Mouse (Mus musculus): ENCODE data around the gene Spsb1.

Gene Spsb1

DNA sequence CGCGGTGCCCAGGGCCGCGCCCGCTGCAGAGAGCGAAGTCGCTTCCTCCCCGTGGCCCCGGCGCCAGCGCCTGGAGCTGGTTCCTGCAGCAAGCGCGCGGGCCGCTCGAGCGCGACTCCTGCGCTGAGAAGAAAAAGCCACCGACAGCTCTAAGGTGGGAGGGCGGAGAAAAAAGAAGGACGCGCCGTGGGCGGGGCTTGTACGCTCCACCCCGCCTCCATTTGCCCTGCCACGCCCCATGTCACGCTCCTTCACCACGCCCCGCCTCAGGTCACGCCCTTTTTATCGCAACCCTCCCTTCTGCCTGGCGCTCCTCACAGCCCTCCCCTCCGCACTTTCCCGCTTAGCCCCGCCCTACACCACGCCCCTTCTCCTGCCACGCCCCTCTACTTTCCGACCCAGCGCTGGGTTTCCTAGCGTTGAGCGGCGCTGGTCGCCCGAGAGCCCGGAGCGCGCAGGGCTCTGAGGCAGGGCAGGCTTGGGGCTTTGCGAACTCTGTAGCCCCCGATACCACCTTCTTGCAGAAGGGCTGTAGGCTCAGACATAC, at the start of gene Spsb1:
Gene Spsb1 (minus strand): TSS at position 151 of the 547 bp plus-strand sequence.
- DNase-seq (ENCODE audit: low spot score in 2 of 2): peak; percentile 97 to 98

DNA sequence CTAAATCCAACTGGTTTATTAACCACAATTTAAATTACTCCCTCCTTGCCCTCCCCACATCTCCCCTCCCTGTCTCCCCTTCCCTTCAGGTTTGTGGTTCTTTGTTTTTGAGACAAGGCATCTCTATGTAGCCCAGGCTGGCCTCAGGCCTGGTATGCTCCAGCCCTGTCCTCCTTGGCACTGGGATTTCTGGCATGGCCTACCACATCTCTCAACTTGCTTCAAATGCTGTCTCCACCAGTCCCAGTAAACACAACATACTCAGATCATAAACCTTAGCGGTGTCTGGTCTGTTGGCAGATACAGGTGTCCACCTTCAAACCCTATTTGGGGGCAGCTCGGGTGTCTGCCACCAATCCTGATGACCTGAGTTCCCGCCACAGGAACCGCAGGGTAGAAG, 48.8 kb upstream of the Spsb1 start:
- no peak for DNase-seq (ENCODE audit: low spot score in 2 of 2)

DNA sequence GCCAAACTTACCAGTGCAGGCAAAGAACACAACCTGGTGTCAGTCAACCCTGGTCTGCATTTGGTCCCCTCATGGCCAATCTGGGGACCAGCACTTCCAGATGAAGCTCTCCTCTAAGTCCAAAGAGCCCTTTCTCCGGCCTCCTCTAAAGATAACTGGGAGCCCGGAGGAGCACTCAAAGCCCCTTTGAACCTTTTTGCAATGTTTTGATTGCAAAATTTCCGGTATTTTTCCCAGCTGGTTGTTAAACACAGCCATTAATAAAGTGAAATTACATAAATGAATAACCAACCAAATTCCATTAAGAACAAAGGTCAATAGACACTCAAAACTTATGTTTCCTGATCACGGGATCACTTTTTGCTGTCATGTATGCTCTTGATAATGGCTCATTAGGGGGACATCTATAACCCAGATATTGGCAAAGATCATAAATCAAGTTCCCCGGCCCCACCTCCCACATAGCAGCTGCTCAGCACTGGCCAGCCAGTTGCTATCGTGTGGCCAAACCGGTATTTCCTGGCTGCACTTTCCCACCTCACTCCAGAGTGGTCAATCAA, 48.3 kb upstream of the Spsb1 start:
- no peak for DNase-seq (ENCODE audit: low spot score in 2 of 2)

- DNase-seq (ENCODE audit: low spot score in 2 of 2): no peak
Measured at GRCm38 (mm10) chr4:150002021-150002528, 47.2 kb upstream of the Spsb1 start.

- peak in 1 of 2 experiments; percentile 68 for DNase-seq (ENCODE audit: low spot score in 2 of 2)
Measured at GRCm38 (mm10) chr4:150001221-150001860, 46.5 kb upstream of the Spsb1 start.

DNA sequence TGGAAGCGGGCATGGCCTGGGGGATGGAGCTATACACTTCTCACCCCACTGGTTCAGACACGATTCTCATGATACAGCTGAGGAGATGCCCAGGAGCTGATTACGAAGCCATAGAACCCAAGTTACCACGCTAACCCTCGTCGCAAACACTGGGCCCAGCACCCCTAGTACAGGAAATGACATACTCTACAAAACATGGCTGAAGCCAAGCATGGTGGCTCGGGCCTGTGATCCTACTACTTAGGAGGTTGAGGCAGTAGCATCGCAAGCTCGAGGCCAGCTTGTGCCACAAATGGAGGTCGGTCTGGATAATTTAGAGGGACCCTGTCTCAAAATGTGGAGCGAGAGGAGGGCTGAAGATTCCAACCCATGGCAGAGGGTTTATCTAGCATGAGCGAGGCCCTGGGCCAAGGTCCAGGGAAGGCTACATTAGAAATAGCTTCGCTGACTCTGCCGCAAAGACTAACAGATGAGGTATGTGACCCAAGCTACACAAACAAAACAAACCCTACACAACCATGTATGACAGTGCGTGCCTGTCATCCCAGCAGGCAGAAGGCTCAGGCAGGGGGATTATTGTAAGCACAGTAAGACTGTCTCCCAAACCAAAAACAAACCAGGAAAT, 45.2 kb upstream of the Spsb1 start:
- no peak for DNase-seq (ENCODE audit: low spot score in 2 of 2)

DNA sequence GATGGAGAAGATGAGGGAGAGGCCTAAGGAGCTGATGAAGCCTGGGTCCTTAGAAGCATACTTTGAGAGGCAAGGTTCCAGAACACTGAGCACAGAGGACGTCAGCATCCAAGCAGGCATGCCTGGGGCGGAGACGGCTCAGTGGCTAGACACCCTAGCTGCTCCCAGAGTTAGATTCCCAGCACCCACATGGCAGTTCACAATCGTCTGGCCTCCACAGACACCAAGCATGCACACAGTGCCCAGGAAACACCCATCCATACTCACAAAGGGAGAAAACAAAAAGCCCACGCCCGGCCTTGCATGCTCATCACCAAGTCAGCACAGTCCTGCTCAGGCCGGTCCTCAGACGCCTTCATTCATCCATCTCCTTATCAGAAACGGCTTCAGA, 44.7 kb upstream of the Spsb1 start:
- DNase-seq (ENCODE audit: low spot score in 2 of 2): no peak

DNA sequence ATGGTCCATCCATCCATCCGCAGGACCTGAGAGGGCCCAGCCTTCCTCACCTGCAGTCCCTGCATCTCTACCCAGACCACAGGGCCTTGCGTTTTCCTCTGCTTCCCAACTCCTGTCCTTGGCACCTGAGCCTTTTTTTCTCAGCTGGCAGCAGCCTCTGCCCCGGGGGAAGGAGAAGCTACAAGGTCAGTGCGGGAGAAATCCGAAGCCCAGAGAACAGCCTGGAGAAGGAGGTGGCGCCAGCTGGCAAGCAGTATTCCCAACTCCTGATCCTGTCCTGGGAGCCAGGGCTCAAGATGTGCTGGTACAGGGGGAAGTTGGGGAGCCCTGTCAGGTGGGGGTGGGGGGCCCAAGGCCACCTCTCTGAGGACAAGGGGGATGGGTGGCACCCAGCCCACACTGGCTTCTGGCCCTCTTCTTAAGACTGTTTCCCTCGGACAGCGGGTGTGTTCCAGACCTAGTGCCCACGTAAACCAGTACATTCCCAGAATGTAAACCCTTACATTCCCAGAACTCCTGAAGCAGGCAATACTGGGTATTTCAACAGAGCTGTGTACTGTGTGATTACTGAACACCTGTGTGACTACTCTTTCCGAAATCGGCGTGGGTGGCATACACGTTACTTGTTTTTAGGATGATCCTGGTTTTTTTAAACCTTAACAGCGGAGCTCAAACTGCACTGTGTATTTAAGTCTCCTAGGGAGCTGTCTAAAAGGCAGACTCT, 44.1 kb upstream of the Spsb1 start:
- DNase-seq (ENCODE audit: low spot score in 2 of 2): no peak

GRCm38 (mm10) chr4:149997999-149998398, 43.2 kb upstream of the Spsb1 start:
- no peak for DNase-seq (ENCODE audit: low spot score in 2 of 2)

DNA sequence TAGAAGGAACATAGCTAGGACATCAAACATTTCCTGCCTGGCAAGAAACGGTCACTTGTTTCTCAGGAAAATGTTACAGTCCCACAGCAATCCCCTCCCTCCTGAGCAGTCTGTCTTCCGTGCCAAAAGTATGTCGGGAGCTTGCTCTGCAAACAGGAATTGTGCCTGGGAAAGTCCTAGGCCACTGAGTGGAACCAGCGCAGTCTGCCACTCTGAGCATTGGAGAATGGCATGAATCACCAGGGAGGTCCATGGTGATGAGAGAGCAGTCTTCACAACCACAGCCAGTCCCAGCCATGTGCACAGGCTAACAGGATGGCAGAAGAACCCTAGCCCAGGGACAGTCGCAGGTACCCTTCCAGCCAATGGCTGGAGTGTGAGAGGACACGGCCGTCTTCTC, 41.6 kb upstream of the Spsb1 start:
- DNase-seq (ENCODE audit: low spot score in 2 of 2): no peak

DNA sequence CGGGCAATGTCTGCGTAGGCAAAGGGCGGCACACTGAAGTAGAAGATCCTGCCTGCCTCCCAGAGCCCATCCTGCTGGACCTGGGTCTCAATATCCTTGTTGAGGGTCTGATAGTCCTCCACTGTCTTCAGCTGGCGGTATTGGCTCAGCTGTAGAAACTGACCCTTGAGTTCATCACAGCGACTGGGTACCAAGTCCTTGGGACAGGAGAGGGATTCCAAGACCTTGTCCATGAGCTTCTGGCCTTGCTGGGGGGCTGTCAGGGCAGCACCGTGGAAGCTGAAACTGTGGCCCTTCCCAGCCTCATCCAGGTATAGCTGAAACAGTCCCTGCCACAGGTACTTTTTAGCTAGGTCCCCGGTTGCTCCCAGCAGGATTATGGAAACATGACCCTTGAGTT, 41.1 kb upstream of the Spsb1 start:
- no peak for DNase-seq (ENCODE audit: low spot score in 2 of 2)

DNA sequence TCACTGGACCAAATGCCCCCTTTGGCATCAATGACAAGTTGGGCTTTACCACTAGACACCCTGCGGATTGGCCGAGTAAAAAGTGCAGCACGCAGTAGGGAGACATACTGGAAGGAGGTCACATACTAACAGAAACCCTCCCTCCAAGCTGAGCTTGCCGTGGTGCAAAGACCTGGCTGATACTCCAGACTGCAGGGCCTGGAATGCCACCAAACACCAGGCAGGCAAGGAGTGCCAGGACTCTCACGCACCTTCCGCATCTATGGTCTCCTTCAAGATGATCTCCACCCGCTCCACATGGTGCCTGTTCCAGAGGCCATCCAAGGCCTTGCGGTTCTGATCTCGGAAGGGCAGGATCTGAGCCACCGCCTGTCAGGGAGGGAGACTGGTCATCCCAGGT, 39.4 kb upstream of the Spsb1 start:
- no peak for DNase-seq (ENCODE audit: low spot score in 2 of 2)

- DNase-seq (ENCODE audit: low spot score in 2 of 2): no peak
Measured at GRCm38 (mm10) chr4:149992670-149993032, 37.8 kb upstream of the Spsb1 start.

DNA sequence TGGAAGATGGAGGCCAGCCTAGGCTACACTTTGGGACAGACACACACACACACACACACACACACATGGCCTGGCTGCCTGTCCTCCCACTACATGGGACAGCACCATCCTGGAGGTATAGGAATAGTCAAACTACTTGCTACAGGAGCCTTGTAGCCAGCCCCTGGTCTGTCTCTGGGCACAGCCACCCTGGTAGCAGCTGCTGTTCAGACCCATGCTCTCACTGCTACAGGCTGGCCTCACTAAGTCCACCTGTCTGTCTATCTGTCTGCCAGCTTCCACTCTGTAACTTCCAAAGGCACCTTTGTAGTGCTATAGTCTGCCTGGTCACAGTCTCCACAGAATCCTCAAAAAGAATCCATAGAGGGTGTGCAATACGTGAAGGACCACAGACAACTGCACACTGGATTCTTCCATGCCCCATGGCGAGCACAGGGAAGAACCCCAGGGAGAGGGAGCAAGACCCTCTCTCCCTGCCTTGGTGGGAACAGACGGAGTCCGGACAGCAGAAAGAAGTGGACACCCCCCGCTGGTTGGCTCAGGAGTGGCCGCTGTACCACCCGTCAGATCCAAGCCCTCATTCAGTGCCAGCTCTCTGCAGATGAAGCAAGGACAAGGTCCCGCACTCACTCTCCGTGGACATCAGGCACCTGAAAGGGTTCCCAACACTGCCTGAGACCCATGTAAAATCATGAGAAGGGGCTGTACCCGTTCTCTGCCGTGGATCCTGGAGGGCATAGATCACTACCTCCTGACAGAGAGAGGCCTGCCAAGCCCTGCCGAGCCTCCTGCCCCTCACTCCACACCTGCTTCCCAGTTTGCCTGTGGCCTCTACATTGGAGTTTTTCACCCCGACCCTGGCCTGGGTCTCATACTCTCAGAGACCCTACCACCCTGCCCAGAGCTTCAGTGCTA, 37.2 kb upstream of the Spsb1 start:
- DNase-seq (ENCODE audit: low spot score in 2 of 2): no peak

DNA sequence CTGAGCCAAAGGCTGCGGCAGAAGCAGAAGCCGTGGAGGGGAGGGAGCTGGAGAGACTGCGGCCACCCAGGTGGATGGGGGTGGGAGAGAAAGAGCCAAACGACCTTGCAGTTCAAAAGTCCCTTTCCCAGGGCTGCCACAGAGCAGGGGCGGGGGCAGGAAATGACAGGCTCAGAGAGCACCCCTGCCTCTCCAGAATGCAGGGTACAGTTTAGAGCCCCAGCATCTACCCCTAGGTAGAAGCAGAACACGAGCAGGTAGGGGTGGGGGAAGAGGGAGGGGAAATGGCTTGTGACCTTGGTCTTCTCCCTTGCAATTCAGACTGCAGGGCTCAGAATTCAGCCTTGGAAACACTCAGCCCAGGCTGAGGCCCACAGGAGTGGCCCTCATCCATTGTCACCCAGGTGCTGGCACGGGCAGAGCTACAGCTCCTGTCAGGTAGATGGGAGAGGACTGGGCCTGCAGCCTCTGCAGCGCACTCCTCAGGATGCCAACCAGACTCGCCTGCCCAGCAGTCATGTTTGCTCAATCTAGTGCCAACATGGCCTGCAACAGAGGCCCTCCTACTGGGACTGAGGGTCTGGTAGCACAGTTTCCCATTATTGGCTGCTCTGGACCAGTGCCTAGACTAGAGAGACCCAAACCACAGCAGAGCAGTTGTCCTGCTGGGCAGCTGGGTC, 36.3 kb upstream of the Spsb1 start:
- no peak for DNase-seq (ENCODE audit: low spot score in 2 of 2)

DNA sequence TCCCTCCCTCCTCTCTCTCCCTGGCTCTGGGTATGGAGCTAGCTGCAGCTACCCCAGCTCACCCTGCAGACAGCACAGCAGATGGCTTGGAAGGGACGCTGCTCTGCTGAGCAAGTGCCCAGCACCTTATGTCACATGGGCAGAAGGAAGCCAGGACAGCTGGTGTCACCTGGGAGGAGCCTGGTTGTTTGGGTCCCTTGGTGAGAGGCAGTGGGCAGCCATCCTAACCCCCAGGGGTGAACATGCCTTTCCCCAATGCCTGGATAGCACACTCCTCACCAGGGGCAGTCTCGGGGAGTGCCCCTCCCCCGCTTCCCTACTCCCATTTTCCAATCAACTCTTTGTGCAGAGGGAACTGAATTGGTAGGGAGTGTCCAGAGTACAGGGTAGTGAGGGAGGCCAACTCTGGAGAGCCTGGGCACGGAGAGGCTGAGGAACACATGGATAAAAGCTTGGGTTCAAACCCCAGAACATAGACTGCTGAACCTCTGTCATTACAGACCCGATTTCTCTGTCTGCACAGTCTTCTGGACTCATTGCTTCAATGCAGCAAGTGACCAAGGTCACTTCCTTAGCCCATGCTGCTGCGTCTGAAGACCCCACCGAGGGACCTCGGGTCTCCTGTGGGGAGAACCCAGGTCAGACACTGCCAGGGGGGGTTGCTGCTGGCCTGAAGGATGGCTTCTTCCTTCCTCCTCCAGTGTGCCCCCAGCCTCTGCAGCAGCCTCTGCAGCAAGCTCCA, 35.5 kb upstream of the Spsb1 start:
- no peak for DNase-seq (ENCODE audit: low spot score in 2 of 2)

- peak; percentile 86 to 92 for DNase-seq (ENCODE audit: low spot score in 2 of 2)
Measured at GRCm38 (mm10) chr4:149988931-149989556, 34.2 kb upstream of the Spsb1 start.

DNA sequence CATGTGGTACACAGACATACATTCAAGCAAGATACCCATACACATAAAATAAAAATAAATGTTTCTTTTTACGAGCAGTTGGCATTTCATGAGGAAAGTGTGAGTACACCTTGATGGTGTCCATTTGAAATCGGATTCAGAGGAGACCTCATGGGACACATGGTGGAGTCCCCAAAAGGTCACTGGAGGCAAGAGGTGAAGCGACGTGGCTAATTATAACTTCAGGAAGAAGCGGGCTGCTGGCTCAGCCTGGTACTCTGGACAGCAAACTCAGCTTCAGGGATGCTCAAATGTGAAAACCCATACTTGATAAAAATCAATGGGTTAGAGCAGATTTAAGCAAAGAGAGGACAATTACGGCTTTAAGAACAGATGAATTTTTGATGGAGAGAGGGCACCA, 33.5 kb upstream of the Spsb1 start:
- no peak for DNase-seq (ENCODE audit: low spot score in 2 of 2)

DNA sequence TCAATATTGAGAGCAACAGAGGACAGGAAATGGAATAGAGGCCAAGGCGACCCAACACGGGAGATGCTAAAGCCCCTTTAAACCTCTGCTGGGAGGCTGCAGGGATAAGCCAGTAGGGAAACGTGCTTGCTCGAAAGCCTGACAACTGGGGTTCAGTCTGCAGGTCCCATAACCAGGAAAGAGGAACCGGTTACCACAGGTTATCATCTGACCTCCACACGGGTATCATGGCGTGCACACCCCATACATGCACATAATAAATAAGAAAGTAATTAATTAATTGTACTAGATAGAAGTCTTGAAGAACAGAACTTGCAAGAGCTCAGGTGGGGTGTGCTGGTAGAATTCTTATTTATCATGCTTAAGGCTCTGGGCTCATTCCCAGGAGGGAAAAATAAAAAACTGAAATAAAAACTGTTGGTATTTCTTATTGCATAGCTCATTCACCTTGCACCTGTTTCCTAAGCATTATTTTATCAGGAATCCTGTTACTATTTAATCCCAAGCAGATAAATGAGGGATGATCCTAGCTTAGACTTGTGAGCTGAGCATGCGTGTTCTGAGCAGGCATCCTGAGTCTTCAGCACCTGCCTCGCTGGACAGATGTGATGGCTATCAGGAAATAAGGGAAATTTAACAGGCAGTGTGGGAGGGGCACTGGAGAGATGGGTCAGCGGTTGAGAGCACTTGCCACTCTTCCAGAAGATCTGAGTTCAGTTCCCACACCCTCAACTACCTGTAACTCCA, 32.0 kb upstream of the Spsb1 start:
- no peak for DNase-seq (ENCODE audit: low spot score in 2 of 2)

All from spleen, postnatal 4 days (tissue).